Mouse (Mus musculus) midbrain, embryonic 12.5 days (tissue): ENCODE data around the gene Neurl4. TPM values are rescaled to one million over a fixed set of nuclear protein-coding genes. Genes with fewer than 3 reads are reported as not detected.

Experiments used
- ATAC-seq: fragments of 200-750 bp; cut with Nextera tagmentation; 2 replicates; pipeline ENCODE4 v1.8.0; 2017; ENCODE audit warnings: low read depth, moderate TSS enrichment, moderate library complexity; ENCODE audit not compliant: low FRiP score
- H3K27ac ChIP-seq: fragments of 300-500 bp; sonication (generic); replicated peaks from 2 replicates; pipeline ENCODE4 v1.5.1; 2016; ENCODE audit warnings: mild to moderate bottlenecking
- H3K27me3 ChIP-seq: fragments of 300-500 bp; sonication (generic); 2 replicates; pipeline ENCODE4 v1.6.1; 2016; ENCODE audit warnings: mild to moderate bottlenecking
- H3K36me3 ChIP-seq: fragments of 300-500 bp; sonication (generic); 2 replicates; pipeline ENCODE4 v1.6.1; 2016
- H3K4me1 ChIP-seq: fragments of 300-500 bp; sonication (generic); 2 replicates; pipeline ENCODE4 v1.6.1; 2016
- H3K4me2 ChIP-seq: fragments of 300-500 bp; sonication (generic); replicated peaks from 2 replicates; pipeline ENCODE4 v1.6.1; 2016; ENCODE audit warnings: mild to moderate bottlenecking, moderate library complexity
- H3K4me3 ChIP-seq: fragments of 300-500 bp; sonication (generic); 2 replicates; pipeline ENCODE4 v1.5.1; 2016; ENCODE audit warnings: mild to moderate bottlenecking
- H3K9ac ChIP-seq: fragments of 300-500 bp; sonication (generic); replicated peaks from 2 replicates; pipeline ENCODE4 v1.6.1; 2016; ENCODE audit warnings: mild to moderate bottlenecking, moderate library complexity
- H3K9me3 ChIP-seq: fragments of 300-500 bp; sonication (generic); 2 replicates; pipeline ENCODE4 v1.6.1; 2016; ENCODE audit warnings: mild to moderate bottlenecking
- WGBS: fragments of 180-500 bp; shearing (Covaris S2); methylation state at CpG from one replicate; pipeline ENCODE4 v1.1.7; 2016; 5-methylcytosine and 5-hydroxymethylcytosine counted together
- polyA plus RNA-seq: library from polyadenylated mRNA; unstranded; fragments of >200 nt; fragmentation: Nextera tagmentation; extraction: Ambion mirVana; gene quantifications from 2 replicates; pipeline ENCODE4 v1.2.1, GENCODE M21; 2016

The Neurl4 gene
- polyA plus RNA-seq, 1 experiment from 2014 or later = 19.3 TPM

- WGBS = 36% methylated on average over 4 of the region's 4 CpGs
- H3K4me3 ChIP-seq = no peak overlapping the region
- H3K36me3 ChIP-seq = no peaks in the 10 kb centered on the region
- no peak for ATAC-seq
- H3K27me3 ChIP-seq = peaks cover 71% of the 10 kb centered on the region
- H3K27ac ChIP-seq = no peak overlapping the region
- no peak overlapping the region for H3K9ac ChIP-seq
- peaks cover 21% of the 10 kb centered on the region for H3K4me1 ChIP-seq
- H3K9me3 ChIP-seq = no peaks in the 10 kb centered on the region
- no peak overlapping the region for H3K4me2 ChIP-seq
Measured at GRCm38 (mm10) chr11:69937385-69937784, 36.5 kb downstream of the Neurl4 start.

- 0 out of 2 replicates have a peak overlapping the region, but pooled peaks have one; percentile 11 for H3K9ac ChIP-seq
Measured at GRCm38 (mm10) chr11:69937834-69938233, 37.0 kb downstream of the Neurl4 start.

GRCm38 (mm10) chr11:69938401-69938979 is 37.6 kb downstream of the Neurl4 start:
- no peak overlapping the region for H3K9ac ChIP-seq
- H3K27ac ChIP-seq = no peak overlapping the region
- no peak overlapping the region for H3K4me3 ChIP-seq
- peaks cover 21% of the 10 kb centered on the region for H3K4me1 ChIP-seq
- no peak for ATAC-seq
- no peaks in the 10 kb centered on the region for H3K36me3 ChIP-seq
- H3K27me3 ChIP-seq = peaks cover 69% of the 10 kb centered on the region
- H3K9me3 ChIP-seq = no peaks in the 10 kb centered on the region
- WGBS = 28% methylated on average over 9 of the region's 9 CpGs
- H3K4me2 ChIP-seq = no peak overlapping the region

More at GRCm38 (mm10) chr11:69937834-69938233, 37.0 kb downstream of the Neurl4 start:
- ATAC-seq = no peak
- Histone ChIP-seq H3K4me3 (no peak overlapping the region), H3K9me3 (no peaks in the 10 kb centered on the region), H3K27me3 (peaks cover 69% of the 10 kb centered on the region), H3K4me1 (peaks cover 21% of the 10 kb centered on the region), H3K4me2 (no peak overlapping the region), H3K27ac (no peak overlapping the region), H3K36me3 (no peaks in the 10 kb centered on the region)
- WGBS = 67% methylated on average over 5 of the region's 5 CpGs

GRCm38 (mm10) chr11:69939181-69939580 is 38.3 kb downstream of the Neurl4 start:
- peaks cover 65% of the 10 kb centered on the region for H3K27me3 ChIP-seq
- no peak for ATAC-seq
- H3K4me1 ChIP-seq = peaks cover 21% of the 10 kb centered on the region
- H3K36me3 ChIP-seq = no peaks in the 10 kb centered on the region
- no peak overlapping the region for H3K9ac ChIP-seq
- no peaks in the 10 kb centered on the region for H3K9me3 ChIP-seq
- no peak overlapping the region for H3K4me3 ChIP-seq
- no peak overlapping the region for H3K4me2 ChIP-seq
- H3K27ac ChIP-seq = no peak overlapping the region
- 82% methylated on average over 5 of the region's 5 CpGs for WGBS

- no peak for ATAC-seq
- H3K36me3 ChIP-seq = peaks cover 4% of the 10 kb centered on the region; the same call in 1 of the 2 replicates
- 95% methylated on average over 17 of the region's 17 CpGs for WGBS
- no peak overlapping the region for H3K27ac ChIP-seq
- peaks cover 60% of the 10 kb centered on the region for H3K27me3 ChIP-seq
- no peak overlapping the region for H3K9ac ChIP-seq
- no peaks in the 10 kb centered on the region for H3K9me3 ChIP-seq
- peaks cover 18% of the 10 kb centered on the region for H3K4me1 ChIP-seq
- H3K4me3 ChIP-seq = no peak overlapping the region
- no peak overlapping the region for H3K4me2 ChIP-seq
Measured at GRCm38 (mm10) chr11:69939731-69940130, 38.9 kb downstream of the Neurl4 start.

- no peak for ATAC-seq
- no peak overlapping the region for H3K27ac ChIP-seq
- WGBS = 88% methylated on average over 4 of the region's 4 CpGs
Measured at GRCm38 (mm10) chr11:69940962-69941361, 40.1 kb downstream of the Neurl4 start.

GRCm38 (mm10) chr11:69945216-69945615 is 44.3 kb downstream of the Neurl4 start:
- no peak overlapping the region for H3K4me2 ChIP-seq
- peaks cover 17% of the 10 kb centered on the region for H3K4me1 ChIP-seq
- no peak for ATAC-seq
- no peak overlapping the region for H3K27ac ChIP-seq
- WGBS = 75% methylated on average over 13 of the region's 13 CpGs
- peaks cover 10% of the 10 kb centered on the region; the same call in 1 of the 2 replicates for H3K36me3 ChIP-seq
- H3K4me3 ChIP-seq = no peak overlapping the region
- H3K9me3 ChIP-seq = no peaks in the 10 kb centered on the region
- peaks cover 9% of the 10 kb centered on the region for H3K27me3 ChIP-seq
- no peak overlapping the region for H3K9ac ChIP-seq

More at GRCm38 (mm10) chr11:69940962-69941361, 40.1 kb downstream of the Neurl4 start:
- Histone ChIP-seq H3K4me1 (peaks cover 8% of the 10 kb centered on the region), H3K9ac (no peak overlapping the region; the same call in 1 of the 2 replicates), H3K9me3 (no peaks in the 10 kb centered on the region), H3K36me3 (peaks cover 10% of the 10 kb centered on the region; the same call in 1 of the 2 replicates), H3K4me2 (no peak overlapping the region), H3K27me3 (peaks cover 48% of the 10 kb centered on the region), H3K4me3 (no peak overlapping the region)

- Histone ChIP-seq H3K4me3 (no peak overlapping the region), H3K4me2 (peak overlapping the region; percentile 64; the same call in 1 of the 2 replicates), H3K27me3 (peaks cover 5% of the 10 kb centered on the region), H3K9me3 (no peaks in the 10 kb centered on the region), H3K27ac (no peak overlapping the region), H3K9ac (no peak overlapping the region), H3K36me3 (peaks cover 10% of the 10 kb centered on the region; the same call in 1 of the 2 replicates), H3K4me1 (peaks cover 17% of the 10 kb centered on the region)
- no peak for ATAC-seq
- 93% methylated on average over 18 of the region's 18 CpGs for WGBS
Measured at GRCm38 (mm10) chr11:69945997-69946891, 45.4 kb downstream of the Neurl4 start.

GRCm38 (mm10) chr11:69947337-69948065 is 46.6 kb downstream of the Neurl4 start:
- H3K4me2 ChIP-seq = peak overlapping the region; percentile 64
- WGBS = 3% methylated on average over 29 of the region's 29 CpGs

GRCm38 (mm10) chr11:69948066-69948762 is 47.3 kb downstream of the Neurl4 start, which contains the start of gene Slc2a4:
Slc2a4 (minus strand) TSS chr11:69948188.
- ATAC-seq = peak; percentile 93
- H3K4me1 ChIP-seq = peaks cover 17% of the 10 kb centered on the region
- H3K4me3 ChIP-seq = peak within 1 kb of the TSS; percentile 49
- no peaks in the 10 kb centered on the region for H3K9me3 ChIP-seq
- peak within 1 kb of the TSS; percentile 64 for H3K4me2 ChIP-seq
- peak within 1 kb of the TSS; percentile 69 for H3K27ac ChIP-seq
- peaks cover 11% of the 10 kb centered on the region for H3K27me3 ChIP-seq
- under 1% methylated on average over 33 of the region's 34 CpGs for WGBS
- H3K9ac ChIP-seq = peak within 1 kb of the TSS; percentile 47
- peaks cover 10% of the 10 kb centered on the region; the same call in 1 of the 2 replicates for H3K36me3 ChIP-seq

More at GRCm38 (mm10) chr11:69947337-69948065, 46.6 kb downstream of the Neurl4 start:
- H3K36me3 ChIP-seq = peaks cover 10% of the 10 kb centered on the region; the same call in 1 of the 2 replicates
- H3K9ac ChIP-seq = peak overlapping the region; percentile 45; the same call in 1 of the 2 replicates
- no peak overlapping the region for H3K27ac ChIP-seq
- peaks cover 17% of the 10 kb centered on the region for H3K4me1 ChIP-seq
- no peaks in the 10 kb centered on the region for H3K9me3 ChIP-seq
- peaks cover 11% of the 10 kb centered on the region for H3K27me3 ChIP-seq
- H3K4me3 ChIP-seq = peak overlapping the region; percentile 49
- peak; percentile 56 for ATAC-seq

GRCm38 (mm10) chr11:69948763-69949150 is 47.9 kb downstream of the Neurl4 start:
- Histone ChIP-seq H3K4me1 (peaks cover 17% of the 10 kb centered on the region), H3K27ac (peak overlapping the region; percentile 69), H3K9me3 (no peaks in the 10 kb centered on the region), H3K27me3 (peaks cover 11% of the 10 kb centered on the region), H3K36me3 (peaks cover 10% of the 10 kb centered on the region; the same call in 1 of the 2 replicates), H3K4me3 (peak overlapping the region; percentile 49), H3K4me2 (peak overlapping the region; percentile 64), H3K9ac (peak overlapping the region; percentile 47)
- under 1% methylated on average over 14 of the region's 14 CpGs for WGBS
- peak; percentile 63 for ATAC-seq
